Mouse (Mus musculus): ENCODE data around the gene Trmo.

DNA sequence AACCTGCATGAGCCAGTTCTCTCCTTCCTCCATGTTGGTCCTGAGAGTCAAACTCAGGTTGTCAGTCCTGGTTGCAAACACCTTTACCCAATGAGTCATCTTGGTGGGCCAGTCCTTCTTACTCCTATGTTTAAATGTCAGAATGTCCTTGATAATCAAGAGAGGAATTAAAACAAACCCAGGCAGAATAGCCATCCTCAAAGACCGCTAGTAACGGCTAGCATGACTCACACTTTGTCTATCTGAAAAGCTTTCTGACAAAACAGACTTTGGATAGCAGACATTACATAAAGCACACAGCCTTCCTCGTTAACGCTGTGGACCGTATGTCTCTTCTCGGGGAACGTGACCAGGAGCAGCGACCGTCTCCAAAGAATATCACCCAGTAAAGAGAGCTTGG lies 29.6 kb upstream of the Trmo start:
- TF ChIP-seq EP300 (IDR thresholded peaks at IDR 0.05; ENCODE audit: low read depth) (no peak), CTCF (IDR thresholded peaks at IDR 0.05; ENCODE audit: low read depth) (no peak)

Measured in liver, postnatal 0 days (tissue).